Mouse (Mus musculus): ENCODE measurements around the gene Farp1.

- no peak for TF ChIP-seq EP300 (IDR thresholded peaks at IDR 0.05; ENCODE audit: insufficient read depth, low read depth, low read length)
- TF ChIP-seq CTCF (IDR thresholded peaks at IDR 0.05; ENCODE audit: low read depth, low read length), result no peak
Measured at GRCm38 (mm10) chr14:121092517-121092916, 57.5 kb downstream of the Farp1 start.
